Mouse (Mus musculus): ENCODE measurements around the gene Cbr3. TPM values are rescaled to one million over a fixed set of nuclear protein-coding genes. Genes with fewer than 3 reads are reported as not detected.

Gene Cbr3
- polyA plus RNA-seq, 1 experiment from 2014 or later, result 208 TPM

- Histone ChIP-seq H3K27me3 (ENCODE audit: control insufficient read depth, insufficient read depth, low read length) (no peaks in the 10 kb centered on the region), H3K4me3 (ENCODE audit: low read depth, low read length) (no peak overlapping the region), H3K27ac (replicated peaks) (no peak overlapping the region), H3K36me3 (ENCODE audit: control insufficient read depth, insufficient read depth, low read length) (no peaks in the 10 kb centered on the region), H3K9ac (ENCODE audit: low read length) (no peak overlapping the region), H3K4me1 (replicated peaks; ENCODE audit: control insufficient read depth, insufficient read depth) (no peaks in the 10 kb centered on the region), H3K4me2 (replicated peaks; ENCODE audit: low read depth) (no peak overlapping the region), H3K9me3 (ENCODE audit: control insufficient read depth, low read length) (peaks cover 4% of the 10 kb centered on the region; the same call in 1 of the 2 replicates)
- 88% methylated on average over 5 of the region's 5 CpGs for WGBS
- DNase-seq (ENCODE audit: low spot score) (no peak), ATAC-seq (ENCODE audit: low FRiP score, low TSS enrichment) (peak; percentile 53)
- TF ChIP-seq EP300 (optimal IDR thresholded peaks at IDR 0.05) (no peak), CTCF (IDR thresholded peaks at IDR 0.05; ENCODE audit: low read depth) (peak; percentile 64)
Observed at GRCm38 (mm10) chr16:93671064-93671463, 12.0 kb upstream of the Cbr3 start.

GRCm38 (mm10) chr16:93676376-93676775 is 6.6 kb upstream of the Cbr3 start:
- no peaks in the 10 kb centered on the region for H3K4me1 ChIP-seq (replicated peaks; ENCODE audit: control insufficient read depth, insufficient read depth)
- no peaks in the 10 kb centered on the region for H3K27me3 ChIP-seq (ENCODE audit: control insufficient read depth, insufficient read depth, low read length)
- no peak overlapping the region for H3K9ac ChIP-seq (ENCODE audit: low read length)
- DNase-seq (ENCODE audit: low spot score) (no peak), ATAC-seq (ENCODE audit: low FRiP score, low TSS enrichment) (no peak)
- 78% methylated on average over 5 of the region's 5 CpGs for WGBS
- no peaks in the 10 kb centered on the region for H3K36me3 ChIP-seq (ENCODE audit: control insufficient read depth, insufficient read depth, low read length)
- no peak overlapping the region for H3K27ac ChIP-seq (replicated peaks)
- H3K4me3 ChIP-seq (ENCODE audit: low read depth, low read length), result no peak overlapping the region
- H3K9me3 ChIP-seq (ENCODE audit: control insufficient read depth, low read length), result no peaks in the 10 kb centered on the region
- no peak for TF ChIP-seq EP300 (optimal IDR thresholded peaks at IDR 0.05)
- TF ChIP-seq CTCF (IDR thresholded peaks at IDR 0.05; ENCODE audit: low read depth), result no peak
- no peak overlapping the region for H3K4me2 ChIP-seq (replicated peaks; ENCODE audit: low read depth)

GRCm38 (mm10) chr16:93678206-93678605 is 4.8 kb upstream of the Cbr3 start:
- Histone ChIP-seq H3K4me3 (ENCODE audit: low read depth, low read length) (no peak overlapping the region), H3K4me2 (replicated peaks; ENCODE audit: low read depth) (no peak overlapping the region), H3K9me3 (ENCODE audit: control insufficient read depth, low read length) (no peaks in the 10 kb centered on the region), H3K4me1 (replicated peaks; ENCODE audit: control insufficient read depth, insufficient read depth) (no peaks in the 10 kb centered on the region), H3K36me3 (ENCODE audit: control insufficient read depth, insufficient read depth, low read length) (no peaks in the 10 kb centered on the region), H3K9ac (ENCODE audit: low read length) (no peak overlapping the region), H3K27ac (replicated peaks) (no peak overlapping the region), H3K27me3 (ENCODE audit: control insufficient read depth, insufficient read depth, low read length) (no peaks in the 10 kb centered on the region)
- ATAC-seq (ENCODE audit: low FRiP score, low TSS enrichment) (no peak), DNase-seq (ENCODE audit: low spot score) (no peak)
- TF ChIP-seq EP300 (optimal IDR thresholded peaks at IDR 0.05), result no peak
- peak; percentile 58 for TF ChIP-seq CTCF (IDR thresholded peaks at IDR 0.05; ENCODE audit: low read depth)
- 75% methylated on average over 4 of the region's 4 CpGs for WGBS

- WGBS, result 46% methylated on average over 9 of the region's 9 CpGs
- Histone ChIP-seq H3K4me3 (ENCODE audit: low read depth, low read length) (no peak overlapping the region), H3K9me3 (ENCODE audit: control insufficient read depth, low read length) (no peaks in the 10 kb centered on the region), H3K9ac (ENCODE audit: low read length) (no peak overlapping the region), H3K4me1 (replicated peaks; ENCODE audit: control insufficient read depth, insufficient read depth) (no peaks in the 10 kb centered on the region), H3K36me3 (ENCODE audit: control insufficient read depth, insufficient read depth, low read length) (no peaks in the 10 kb centered on the region), H3K27ac (replicated peaks) (peak overlapping the region; percentile 70), H3K27me3 (ENCODE audit: control insufficient read depth, insufficient read depth, low read length) (no peaks in the 10 kb centered on the region), H3K4me2 (replicated peaks; ENCODE audit: low read depth) (no peak overlapping the region)
- TF ChIP-seq CTCF (IDR thresholded peaks at IDR 0.05; ENCODE audit: low read depth) (no peak), EP300 (optimal IDR thresholded peaks at IDR 0.05) (no peak)
- no peak for ATAC-seq (ENCODE audit: low FRiP score, low TSS enrichment)
- DNase-seq (ENCODE audit: low spot score), result no peak
Observed at GRCm38 (mm10) chr16:93679165-93679564, 3.9 kb upstream of the Cbr3 start.

- Histone ChIP-seq H3K36me3 (ENCODE audit: control insufficient read depth, insufficient read depth, low read length) (no peaks in the 10 kb centered on the region), H3K4me3 (ENCODE audit: low read depth, low read length) (peak overlapping the region; percentile 66; the same call in 1 of the 2 replicates), H3K27me3 (ENCODE audit: control insufficient read depth, insufficient read depth, low read length) (no peaks in the 10 kb centered on the region), H3K9me3 (ENCODE audit: control insufficient read depth, low read length) (no peaks in the 10 kb centered on the region), H3K4me1 (replicated peaks; ENCODE audit: control insufficient read depth, insufficient read depth) (no peaks in the 10 kb centered on the region), H3K9ac (ENCODE audit: low read length) (peak overlapping the region; percentile 87; the same call in 1 of the 2 replicates), H3K4me2 (replicated peaks; ENCODE audit: low read depth) (peak overlapping the region; percentile 90), H3K27ac (replicated peaks) (peak overlapping the region; percentile 94)
- no peak for DNase-seq (ENCODE audit: low spot score)
- TF ChIP-seq EP300 (optimal IDR thresholded peaks at IDR 0.05), result no peak
- 25% methylated on average over 13 of the region's 13 CpGs for WGBS
- ATAC-seq (ENCODE audit: low FRiP score, low TSS enrichment), result peak; percentile 67
Observed at GRCm38 (mm10) chr16:93682156-93682688, 793 bp upstream of the Cbr3 start.

- H3K27me3 ChIP-seq (ENCODE audit: control insufficient read depth, insufficient read depth, low read length), result no peaks in the 10 kb centered on the region
- no peaks in the 10 kb centered on the region for H3K4me1 ChIP-seq (replicated peaks; ENCODE audit: control insufficient read depth, insufficient read depth)
- H3K4me3 ChIP-seq (ENCODE audit: low read depth, low read length), result peak overlapping the region; percentile 66
- peak; percentile 39 for DNase-seq (ENCODE audit: low spot score)
- H3K9ac ChIP-seq (ENCODE audit: low read length), result peak overlapping the region; percentile 87
- peak overlapping the region; percentile 90 for H3K4me2 ChIP-seq (replicated peaks; ENCODE audit: low read depth)
- 1% methylated on average over 53 of the region's 53 CpGs for WGBS
- ATAC-seq (ENCODE audit: low FRiP score, low TSS enrichment), result no peak
- peak overlapping the region; percentile 94 for H3K27ac ChIP-seq (replicated peaks)
- TF ChIP-seq CTCF (IDR thresholded peaks at IDR 0.05; ENCODE audit: low read depth) (no peak), EP300 (optimal IDR thresholded peaks at IDR 0.05) (no peak)
- H3K36me3 ChIP-seq (ENCODE audit: control insufficient read depth, insufficient read depth, low read length), result no peaks in the 10 kb centered on the region
- H3K9me3 ChIP-seq (ENCODE audit: control insufficient read depth, low read length), result no peaks in the 10 kb centered on the region
Observed at GRCm38 (mm10) chr16:93683508-93684236, 657 bp downstream of the Cbr3 start.

Measured in stomach, postnatal 0 days (tissue).